Mouse (Mus musculus) left cerebral cortex, postnatal 4 days (tissue): ENCODE measurements around the gene Stard9. TPM values are rescaled to one million over a fixed set of nuclear protein-coding genes. Genes with fewer than 3 reads are reported as not detected.
"Not testable (repeated sequence)": the region's sequence is repeated elsewhere in the genome, so short reads cannot be mapped to it uniquely, and the experiment has no call there.

ENCODE experiments used
- DNase-seq: peaks from one replicate; pipeline ENCODE4 v3.0.0-alpha.2; 2022
- intact Hi-C: fragments of 180-260 bp; cut with DNase I; formaldehyde crosslinking; loops from one replicate; pipeline ENCODE4 v1.15.1; 2025
- total RNA-seq, 2 experiments: library from RNA; stranded (reverse); gene quantifications; 2 replicates each; pipeline ENCODE4 v1.2.3; 2021

The Stard9 gene
- total RNA-seq, 2 experiments from 2014 or later: 13.7 to 15.6 TPM

DNA sequence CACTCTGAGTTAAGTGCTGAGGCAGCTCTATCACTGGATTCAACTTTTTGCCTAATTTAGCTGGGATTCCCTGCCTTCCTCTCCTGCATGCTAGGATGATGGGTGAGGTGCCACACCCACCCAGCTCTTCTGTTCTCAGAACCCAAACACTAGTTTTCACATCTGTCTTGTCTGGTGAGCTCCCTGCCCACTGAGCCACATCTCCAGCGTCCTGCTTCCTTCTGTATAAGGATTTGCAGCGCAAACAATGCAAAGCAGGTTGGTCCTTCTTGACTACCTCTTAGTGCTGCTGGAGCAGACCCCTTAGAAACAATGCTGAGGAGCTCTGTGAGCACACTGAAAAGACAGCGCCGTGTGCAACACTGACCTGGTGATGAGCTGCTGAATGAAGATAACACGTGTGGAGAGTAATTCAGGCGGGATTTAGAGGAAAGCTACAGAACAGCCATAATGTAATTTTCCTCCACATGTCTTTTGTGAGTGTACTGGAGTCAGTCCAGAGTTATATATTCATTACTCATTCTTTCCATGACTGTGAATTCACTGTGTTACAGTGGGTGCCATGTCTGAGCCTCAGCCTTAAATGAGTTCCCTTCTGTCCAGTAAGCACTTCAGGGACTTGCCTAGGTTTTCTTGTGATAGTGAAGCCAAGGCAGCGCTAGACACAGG is 23.5 kb downstream of the Stard9 start:
- intact Hi-C loops: no loop called here
- DNase-seq: no peak

DNA sequence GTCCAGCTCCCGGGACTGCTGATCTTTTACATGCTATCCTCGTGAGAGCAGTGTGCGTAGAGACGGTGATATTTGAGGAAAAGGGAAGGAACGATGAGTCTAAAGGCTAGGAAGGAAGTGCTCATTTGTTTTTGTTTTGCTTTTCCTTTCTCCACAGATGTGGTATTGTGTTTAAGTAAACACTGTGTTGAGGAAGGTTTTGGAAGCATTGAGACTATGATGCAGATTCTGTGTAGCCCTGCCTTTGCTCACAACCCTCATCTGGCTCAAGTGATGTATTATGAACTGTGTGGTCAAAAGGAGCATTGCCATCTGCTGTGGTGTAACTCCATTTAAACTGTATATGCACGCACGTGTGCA is 24.0 kb downstream of the Stard9 start:
- no peak for DNase-seq
- intact Hi-C loops: no loop called here

DNA sequence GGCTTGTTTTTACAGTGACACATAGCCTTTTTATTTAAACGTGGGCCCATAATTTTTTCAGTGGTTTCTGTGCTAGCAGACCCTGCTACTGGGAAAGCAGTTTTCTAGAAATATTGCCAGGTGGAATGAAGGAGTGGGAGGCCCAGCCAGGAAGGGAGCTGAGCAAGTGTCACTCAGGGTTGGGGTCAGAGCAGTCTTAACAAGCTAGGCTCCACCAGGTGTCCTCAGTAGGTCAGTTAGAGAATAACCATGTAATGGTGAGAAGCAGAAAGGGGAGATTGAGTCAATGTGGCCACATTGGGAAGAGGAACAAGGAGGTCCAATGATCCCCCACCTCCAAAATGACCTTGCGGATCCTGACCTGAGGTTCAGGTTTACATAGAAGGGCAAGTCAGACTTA is 25.8 kb downstream of the Stard9 start:
- DNase-seq: no peak
- intact Hi-C loops: no loop called here

DNA sequence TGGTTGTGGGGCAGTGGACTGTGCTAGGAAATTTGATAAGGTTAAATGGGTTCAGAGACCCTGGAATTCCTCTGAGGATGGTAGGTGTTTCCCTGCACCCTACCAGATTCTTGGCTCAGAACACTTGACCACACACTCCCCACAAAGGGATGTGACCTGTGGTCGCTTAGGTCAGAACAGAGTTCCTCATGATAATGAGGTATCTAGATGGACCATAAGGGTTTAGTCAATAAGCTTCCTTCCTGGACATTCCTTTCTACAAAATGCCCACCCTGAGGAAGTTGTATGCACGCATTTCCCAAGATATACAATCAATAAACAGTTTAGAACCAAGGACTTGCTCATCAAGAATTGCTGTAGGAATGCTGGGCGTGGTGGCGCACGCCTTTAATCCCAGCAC is 27.0 kb downstream of the Stard9 start:
- intact Hi-C loops: no loop called here
- DNase-seq: no peak

DNA sequence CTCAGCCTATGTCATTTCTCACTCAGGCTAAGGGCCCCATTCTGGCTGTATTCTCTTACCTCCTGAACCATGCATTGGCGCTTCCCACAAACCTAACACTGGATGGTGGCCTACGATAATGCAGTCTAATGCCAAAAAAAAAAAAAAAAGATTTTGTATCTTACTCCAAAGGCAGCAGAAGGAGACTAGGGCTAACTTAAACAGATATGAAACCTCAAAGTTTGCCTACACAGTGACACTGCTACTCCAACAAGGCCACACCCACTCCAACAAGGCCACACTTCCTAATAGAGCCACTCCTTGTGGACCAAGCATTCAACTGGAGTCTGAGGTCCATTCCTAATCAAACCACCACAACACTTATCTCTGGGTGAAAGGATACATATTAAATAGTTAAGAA is 27.8 kb downstream of the Stard9 start:
- DNase-seq: no peak
- intact Hi-C loops: no loop called here

DNA sequence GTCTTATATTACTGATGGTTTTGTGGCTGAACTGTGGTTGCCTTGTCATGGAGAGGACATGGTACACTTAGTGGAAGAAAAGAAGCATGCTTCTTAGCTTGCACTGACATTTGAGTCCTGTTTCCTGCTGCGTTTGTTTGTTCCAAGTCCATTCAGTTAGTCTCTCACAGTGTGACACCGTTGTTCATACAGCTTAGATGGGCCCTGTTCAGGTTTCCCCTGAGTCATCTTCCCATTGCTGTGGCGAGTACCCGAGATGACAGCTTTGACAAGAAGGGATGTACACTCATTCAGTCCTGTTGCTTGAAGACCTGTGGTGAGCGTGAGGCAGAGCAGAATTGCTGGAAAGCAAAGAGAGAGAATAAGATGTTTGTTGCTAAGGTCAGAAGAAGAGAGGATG is 29.6 kb downstream of the Stard9 start:
- no peak for DNase-seq
- intact Hi-C loops: no loop called here

DNA sequence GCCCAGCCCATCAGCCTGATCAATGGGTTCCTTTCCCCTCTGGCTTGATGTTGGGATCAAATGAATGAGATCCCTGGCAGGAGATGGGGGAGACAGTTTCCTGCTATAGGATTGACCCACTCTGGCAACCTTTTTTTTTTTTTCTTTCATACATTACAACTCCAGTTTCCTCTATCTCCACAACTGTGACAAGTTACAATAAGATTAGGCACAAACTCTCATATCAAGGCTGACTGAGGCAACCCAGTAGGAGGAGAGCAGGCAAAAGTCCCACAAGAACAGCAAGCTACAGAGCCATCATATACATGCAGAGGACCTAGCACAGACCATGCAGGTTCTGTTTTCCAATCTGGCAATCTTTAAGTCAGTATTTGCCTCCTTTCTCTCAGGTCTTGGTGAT is 30.4 kb downstream of the Stard9 start:
- DNase-seq: no peak
- intact Hi-C loops: no loop called here

DNA sequence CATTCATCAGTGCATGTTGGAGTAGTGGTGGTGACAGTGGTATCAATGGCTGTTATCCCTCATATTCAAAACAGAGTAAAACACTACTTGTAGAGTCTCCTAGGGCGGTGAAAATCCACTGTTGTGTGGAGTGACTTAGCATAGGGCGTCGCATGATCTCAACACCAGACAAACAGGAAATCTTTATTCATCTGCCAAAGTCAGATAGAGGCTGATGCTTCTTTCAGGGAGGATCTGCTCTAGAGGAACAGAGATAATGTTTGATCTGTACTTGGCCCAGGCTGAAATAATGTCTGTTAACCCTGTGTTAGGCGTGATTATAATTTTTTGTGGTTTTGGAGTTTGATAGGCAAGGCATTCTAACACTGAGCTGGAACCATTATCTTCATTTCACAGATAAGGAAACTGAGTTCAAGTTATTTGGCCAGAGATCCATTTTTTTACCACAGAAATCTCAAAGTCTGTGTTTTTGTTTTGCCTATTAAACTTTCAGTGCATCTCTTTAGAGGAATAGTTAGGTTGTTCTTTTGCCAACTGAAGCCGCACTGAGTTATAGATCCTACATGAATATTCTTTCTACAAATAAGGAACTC is 31.7 kb downstream of the Stard9 start:
- intact Hi-C loops: no loop called here

DNA sequence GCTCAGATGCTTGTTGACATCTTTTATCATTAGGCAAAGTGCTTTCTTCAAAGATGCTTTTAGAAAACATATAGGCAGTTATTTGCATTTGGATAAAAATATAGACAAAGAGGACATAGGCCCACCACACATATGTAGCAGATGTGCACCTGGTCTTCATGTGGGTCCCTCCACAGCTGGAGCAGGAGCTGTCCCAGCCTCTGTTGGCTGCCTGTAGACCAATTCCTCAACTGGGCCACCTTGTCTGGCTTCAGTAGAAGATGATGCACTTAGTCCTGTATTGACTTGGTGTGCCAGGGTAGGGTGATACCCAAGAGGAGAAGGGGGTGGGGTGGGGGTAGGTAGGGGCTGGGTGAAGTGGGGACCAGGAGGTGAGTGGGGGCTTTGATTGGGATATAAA is 33.8 kb downstream of the Stard9 start:
- intact Hi-C loops: no loop called here
- DNase-seq: no peak

More for the DNA sequence above, 31.7 kb downstream of the Stard9 start:
- no peak for DNase-seq

DNA sequence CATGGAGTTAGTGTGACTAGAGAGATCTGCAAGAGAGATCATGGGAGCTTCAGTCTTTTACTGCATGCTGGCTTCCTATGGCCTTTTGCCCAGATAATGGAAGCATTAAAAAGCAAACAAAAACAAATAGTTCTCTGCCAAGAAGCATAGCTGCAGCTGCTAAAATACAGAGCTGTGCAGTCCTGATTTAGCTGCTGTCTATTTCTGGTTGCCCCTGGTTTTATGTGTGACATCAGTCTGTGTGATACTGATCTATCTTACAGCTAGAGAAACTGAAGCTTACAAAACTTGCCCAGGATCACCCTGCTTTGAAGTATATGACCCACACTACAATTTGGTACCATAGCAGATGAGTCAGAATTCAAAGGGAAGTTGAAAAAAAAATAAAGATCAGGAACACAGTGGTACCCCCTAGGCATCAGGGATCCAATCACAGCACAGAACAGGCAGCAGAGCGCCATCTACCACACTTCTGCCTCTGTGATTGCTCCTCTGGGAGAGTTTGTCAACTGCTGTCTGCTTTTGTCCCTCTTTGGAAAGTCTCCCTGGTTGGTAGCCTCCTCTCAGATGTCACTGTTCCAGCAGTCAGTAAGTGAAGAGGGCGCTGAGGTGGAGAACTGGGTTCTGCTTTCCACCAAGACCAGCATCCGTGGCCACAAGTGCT is 34.7 kb downstream of the Stard9 start:
- intact Hi-C loops: no loop called here
- DNase-seq: no peak

DNA sequence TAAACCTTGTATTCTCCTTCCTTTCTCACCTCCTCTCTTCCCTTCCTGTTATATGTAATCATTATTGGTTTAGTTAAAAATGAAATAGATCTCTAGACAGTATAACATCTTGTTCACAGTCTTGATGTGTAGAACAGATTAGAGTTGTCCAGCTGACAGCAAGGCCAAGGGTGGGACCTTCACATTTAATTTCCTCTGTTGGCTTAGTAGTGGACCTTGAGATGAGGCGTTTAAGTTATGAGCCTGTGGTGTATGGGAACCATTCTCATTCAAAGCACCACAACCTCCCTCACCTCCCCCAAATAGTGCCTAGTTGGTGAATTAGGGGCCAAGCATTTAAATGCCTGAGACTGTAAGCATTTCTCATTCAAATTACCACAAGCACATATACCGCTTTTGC is 38.5 kb downstream of the Stard9 start:
- DNase-seq: no peak
- intact Hi-C loops: no loop called here

DNA sequence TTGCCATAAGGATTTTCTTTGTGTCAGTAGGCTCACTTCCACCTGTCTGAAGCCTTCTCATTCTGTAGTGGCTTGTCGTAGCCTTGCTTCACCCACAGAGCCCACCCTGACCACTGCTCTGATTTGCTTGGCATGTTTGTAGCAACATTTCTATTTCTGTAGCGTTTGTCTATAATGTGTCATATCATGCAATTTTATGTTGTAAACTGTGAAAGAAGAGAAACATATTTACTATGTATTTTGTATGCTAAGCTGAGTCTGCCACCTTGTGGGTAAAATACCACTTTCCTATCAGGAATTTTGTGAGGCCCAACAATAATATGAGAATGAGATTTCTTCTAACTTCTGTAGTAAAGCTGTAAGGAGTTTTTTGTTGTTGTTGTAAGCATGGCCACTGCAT is 41.3 kb downstream of the Stard9 start:
- intact Hi-C loops: no loop called here
- DNase-seq: no peak

DNA sequence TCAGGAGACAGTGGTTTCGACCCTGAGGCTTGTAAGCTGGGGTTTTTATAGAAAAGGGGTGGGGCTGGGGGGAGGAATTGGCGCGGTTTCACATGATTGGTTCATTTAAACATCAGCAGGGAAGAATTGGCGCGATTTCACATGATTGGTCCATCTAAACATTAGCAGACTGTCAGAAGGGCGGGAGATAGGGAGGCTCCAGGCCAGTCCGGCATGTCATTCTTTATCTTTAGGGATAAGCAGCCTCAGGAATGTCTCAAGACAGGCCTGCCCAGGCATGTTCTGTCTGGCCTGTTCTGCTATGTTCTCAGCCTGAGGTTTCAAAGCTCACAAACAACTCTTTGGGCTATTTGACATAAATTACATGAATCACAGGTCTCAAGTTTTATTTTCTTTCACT is 52.2 kb downstream of the Stard9 start:
- intact Hi-C loops, DNase-seq: not testable (repeated sequence)

DNA sequence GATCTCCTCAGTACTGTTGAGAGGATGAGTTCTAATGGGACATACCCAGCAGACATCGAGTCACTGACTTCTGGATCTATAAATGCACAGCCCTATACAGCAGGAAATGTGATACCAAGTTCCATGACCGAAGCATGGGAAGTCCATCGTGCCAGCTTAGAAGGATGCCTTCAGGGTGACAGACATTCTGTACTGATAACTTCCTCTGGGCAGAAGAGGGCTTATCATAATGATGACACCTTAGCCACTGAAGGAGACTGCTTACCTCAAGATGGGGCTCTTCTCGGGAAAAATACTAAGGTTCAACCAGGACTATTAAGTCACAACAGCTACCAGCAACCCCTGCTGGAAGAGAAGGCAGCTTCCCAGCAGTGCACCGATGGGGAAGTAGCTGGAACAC is 68.8 kb downstream of the Stard9 start:
- intact Hi-C loops: no loop called here
- no peak for DNase-seq

DNA sequence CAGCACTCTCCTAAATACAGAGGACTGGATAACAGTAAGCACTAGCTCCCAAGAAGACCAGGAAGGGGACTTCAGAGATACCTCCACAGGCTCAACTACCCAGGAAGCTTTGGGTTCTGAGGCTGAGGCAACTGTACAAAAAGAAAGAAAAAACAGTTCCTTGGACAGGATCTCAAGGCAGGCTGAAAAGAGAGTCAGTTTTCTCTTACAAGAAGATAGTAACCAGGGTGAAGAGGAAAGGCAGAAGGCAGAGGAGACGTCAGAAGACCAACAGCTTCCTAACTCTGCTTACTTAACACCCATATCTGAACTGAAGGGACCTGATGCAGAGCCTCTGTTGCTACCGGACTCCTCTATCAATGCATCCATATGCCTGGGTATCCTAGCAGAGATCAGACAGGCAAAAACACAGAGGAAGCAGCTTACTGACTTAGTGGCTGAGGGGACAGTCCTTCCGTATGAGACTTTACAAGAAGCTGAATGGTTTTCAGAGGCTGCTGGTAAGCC is 71.5 kb downstream of the Stard9 start:
- intact Hi-C loops: no loop called here

DNA sequence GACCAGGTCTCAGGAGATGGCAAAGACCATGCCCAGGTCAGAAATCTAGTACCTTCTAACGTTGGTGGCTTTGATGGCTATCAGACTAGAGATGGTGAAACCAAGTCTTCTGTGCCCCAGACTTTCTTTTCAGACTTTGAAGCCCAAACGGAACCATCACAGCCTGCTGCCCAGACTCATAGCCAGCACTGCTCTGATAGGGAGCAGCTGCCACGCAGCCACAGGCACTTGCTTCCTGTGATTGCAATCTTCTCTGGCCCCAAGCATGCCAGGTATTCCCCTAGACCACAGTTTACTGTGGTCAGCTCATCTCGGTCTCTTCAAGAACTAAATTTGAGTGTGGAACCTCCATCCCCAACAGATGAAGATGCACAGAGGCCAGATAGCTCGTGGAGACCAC is 73.8 kb downstream of the Stard9 start:
- intact Hi-C loops: no loop called here

More for the DNA sequence above, 71.5 kb downstream of the Stard9 start:
- DNase-seq: no peak

DNA sequence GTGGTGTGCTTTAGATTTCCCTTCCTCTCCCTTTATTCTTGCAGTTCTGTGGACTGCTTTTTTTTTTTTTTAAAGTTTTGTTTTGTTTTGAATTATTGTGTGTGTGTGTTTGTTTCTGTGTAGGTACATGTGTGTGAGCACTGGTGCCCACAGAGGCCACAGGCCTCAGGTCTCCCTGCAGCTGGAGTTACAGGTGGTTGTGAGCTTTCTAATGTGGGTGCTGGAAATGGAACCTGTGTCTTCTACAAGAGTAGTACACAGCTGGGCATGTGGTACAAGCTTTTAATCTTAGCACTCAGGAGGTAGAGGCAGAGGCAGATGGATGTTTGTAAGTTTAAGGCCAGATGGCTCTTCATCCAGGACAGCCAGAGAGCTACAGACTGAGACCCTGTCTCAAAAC is 78.1 kb downstream of the Stard9 start:
- intact Hi-C loops: no loop called here
- no peak for DNase-seq

More for the DNA sequence above, 73.8 kb downstream of the Stard9 start:
- DNase-seq: no peak

DNA sequence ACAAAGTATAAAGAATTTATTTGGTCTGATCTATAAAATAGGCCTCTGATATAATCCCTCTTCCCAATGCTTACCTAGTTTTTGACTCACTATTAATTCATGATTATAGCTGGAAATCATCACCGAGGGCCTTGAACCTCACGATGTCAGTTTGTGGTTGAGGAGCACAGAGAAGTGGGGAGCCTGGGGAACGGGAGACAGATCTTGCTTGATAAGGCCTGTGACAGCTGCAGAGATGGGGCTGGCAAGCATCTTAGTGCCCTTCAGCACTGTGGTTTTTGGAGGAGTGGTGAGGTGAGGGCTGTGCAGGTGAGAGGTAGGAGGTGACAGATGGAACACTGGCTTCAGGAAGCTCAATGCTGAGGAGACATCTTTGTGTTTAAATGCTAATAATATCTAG is 81.2 kb downstream of the Stard9 start:
- intact Hi-C loops: no loop called here
- no peak for DNase-seq

DNA sequence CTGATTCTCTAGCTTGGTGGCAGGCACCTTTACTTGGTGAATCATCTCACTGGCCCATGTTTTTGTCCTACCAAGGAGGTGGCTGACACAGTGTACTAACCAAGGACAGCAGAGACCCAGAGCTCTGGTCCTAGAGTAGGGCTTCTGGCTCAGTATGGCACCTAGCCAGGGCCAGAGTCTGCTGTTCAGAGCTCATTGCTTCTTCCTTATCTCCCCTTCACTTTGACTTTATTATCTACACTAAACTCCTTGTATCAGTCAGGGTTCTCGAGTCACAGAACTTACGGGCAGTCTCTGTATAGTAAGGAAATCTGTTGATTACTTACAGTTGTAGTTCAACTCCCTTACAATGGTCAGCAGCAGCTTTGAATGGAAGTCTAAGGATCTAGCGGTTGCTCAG is 82.0 kb downstream of the Stard9 start:
- no peak for DNase-seq
- intact Hi-C loops: no loop called here

DNA sequence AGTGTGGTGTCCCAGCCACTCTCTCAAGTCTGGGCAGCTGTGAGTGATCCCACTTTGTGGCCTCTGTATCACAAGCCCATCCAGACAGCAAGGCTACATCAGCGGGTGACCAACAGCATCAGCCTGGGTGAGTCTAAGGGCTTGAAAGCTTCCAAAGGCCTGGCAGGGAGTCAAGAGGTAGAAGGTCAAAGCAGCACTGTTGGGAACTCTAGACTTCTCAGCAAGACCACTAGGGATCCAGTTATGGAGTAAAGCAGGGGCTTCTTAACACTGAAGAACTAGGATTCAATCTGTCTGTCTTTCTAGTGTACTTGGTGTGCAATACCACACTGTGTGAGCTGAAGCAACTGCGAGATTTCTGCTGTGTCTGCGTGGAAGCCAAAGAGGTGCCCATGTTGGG is 84.5 kb downstream of the Stard9 start:
- intact Hi-C loops: no loop called here
- no peak for DNase-seq

DNA sequence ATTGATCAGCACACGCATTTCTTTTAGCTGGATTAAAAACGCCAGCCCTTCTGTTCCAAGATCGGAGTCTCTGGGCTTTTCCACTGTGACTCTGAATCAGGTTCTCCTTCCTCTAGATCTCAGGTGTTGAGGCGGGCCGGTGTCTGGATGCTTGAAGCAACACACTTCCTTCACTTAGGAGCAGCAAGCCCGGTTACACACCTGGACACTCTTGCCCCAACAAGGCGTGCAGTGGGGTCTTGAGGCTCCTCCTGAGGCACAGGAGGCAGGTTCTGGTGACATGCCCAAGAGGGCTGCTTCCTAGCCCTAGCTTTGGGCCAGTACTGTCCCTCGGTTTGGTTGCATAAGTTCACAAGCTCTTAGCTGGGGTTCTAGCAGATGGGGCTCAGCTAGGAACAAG is 89.6 kb downstream of the Stard9 start:
- intact Hi-C loops: no loop called here
- DNase-seq: no peak

DNA sequence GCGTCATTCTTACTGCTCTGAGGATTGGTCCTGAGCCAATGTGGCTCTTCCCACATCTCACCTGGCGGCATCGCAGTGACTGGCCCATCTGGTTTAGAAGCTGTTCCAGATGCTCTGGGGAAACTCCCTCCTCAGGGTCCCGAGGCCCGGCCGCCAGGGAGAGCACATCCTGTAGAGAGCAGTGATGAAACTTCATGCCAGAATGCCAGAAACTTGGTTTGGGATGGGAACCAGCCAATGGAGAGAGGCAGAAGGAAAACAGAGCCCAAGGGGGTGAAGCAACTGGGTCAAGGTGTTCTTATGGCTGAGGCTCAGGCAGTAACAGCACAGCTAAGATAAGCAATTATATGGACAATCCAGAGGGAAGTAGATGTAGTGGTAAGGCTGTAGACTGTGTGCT is 91.9 kb downstream of the Stard9 start:
- intact Hi-C loops: no loop called here
- DNase-seq: no peak
